Mouse (Mus musculus) olfactory bulb, adult 2 months (tissue): ENCODE data around the gene Tmem202.

Experiments
- CTCF ChIP-seq: fragments of 200-500 bp; IDR thresholded peaks from 2 replicates; pipeline ENCODE4 v1.5.1; 2012; ENCODE audit warnings: low read depth, mild to moderate bottlenecking, low read length, moderate library complexity; ENCODE audit not compliant: insufficient read depth
- POLR2A ChIP-seq: fragments of 200-500 bp; IDR thresholded peaks from 2 replicates; pipeline ENCODE4 v1.6.1; 2012; ENCODE audit warnings: mild to moderate bottlenecking, low read depth, low read length, moderate library complexity; ENCODE audit not compliant: insufficient read depth

- TF ChIP-seq CTCF, result no peak
- no peak for TF ChIP-seq POLR2A
These were observed 49.3 kb upstream of the Tmem202 start for GRCm38 (mm10) chr9:59588710-59589671.
